Mouse (Mus musculus) embryonic stem cell, embryonic (primary cell): ENCODE measurements around the gene Bmp7.

Experiments used
- CTCF ChIA-PET, 4 experiments: fragments of 300-600 bp in 2 of 4; fragments of 350-600 bp in 2 of 4; sonication (Branson Sonifier 250); formaldehyde crosslinking; loops; one replicate each; lab custom pipeline; 2022; ENCODE audit warnings: inconsistent platforms in 2 of 4; lab: Charles Lee
- POLR2A ChIA-PET, 4 experiments: fragments of 300-600 bp in 2 of 4; fragments of 350-600 bp in 2 of 4; sonication (Branson Sonifier 250); formaldehyde crosslinking; loops; one replicate each; lab custom pipeline; 2022; ENCODE audit warnings: antibody characterized with exemption in 4 of 4, inconsistent platforms in 1 of 4; lab: Charles Lee

The Bmp7 gene

DNA sequence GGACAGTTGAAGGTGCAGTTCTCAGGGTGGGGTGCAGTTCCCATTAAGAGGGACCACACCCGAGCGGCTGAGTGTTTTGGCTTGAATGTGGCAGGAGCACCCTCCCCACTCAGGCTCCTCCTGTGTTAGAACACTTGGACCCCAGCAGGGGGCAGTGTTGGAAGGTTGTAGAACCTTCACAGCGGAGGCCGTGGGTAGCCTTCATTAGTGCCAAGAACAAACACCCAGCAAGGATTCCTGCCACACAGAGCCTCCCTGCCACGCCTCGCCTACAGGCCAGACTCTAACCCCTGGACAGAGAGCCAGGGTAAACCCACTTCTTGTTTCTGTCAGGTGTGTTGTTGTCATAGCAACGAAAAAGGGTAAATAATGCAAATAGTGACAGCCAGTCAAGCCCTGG lies 112.6 kb downstream of the Bmp7 start:
- CTCF ChIA-PET = interaction anchor here in 3 of 4 experiments (0.6 to 5.6 kb wide), 7 partner anchors 18 to 541 kb away, joined by 3 to 58 read pairs (median 4); no protein-coding TSS in a partner anchor
- POLR2A ChIA-PET = interaction anchor here in 3 of 4 experiments (0.6 to 1.5 kb wide), 6 partner anchors 25 to 575 kb away, joined by 3 to 10 read pairs (median 4); partner anchors contain the start of gene Rbm38 (in 1 of the 3)

DNA sequence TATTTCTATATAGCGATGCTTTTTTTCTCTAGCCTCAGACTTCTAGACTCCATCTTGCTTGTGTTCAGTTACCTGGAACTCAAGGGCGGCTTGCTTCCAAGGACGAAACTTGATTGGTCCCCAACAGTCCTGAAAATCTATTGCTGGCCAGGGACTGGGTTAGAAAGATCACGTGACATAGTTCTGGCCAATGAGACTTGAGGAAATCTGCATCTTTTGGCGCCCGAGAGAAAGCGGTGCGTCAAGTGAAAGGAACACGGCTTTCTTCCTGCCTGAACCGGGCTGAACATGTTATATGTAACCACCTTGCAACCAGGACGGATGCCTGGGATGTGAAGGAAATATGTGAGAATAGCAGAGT lies 114.4 kb downstream of the Bmp7 start:
- CTCF ChIA-PET = interaction anchor here (0.5 to 2.1 kb wide), 18 partner anchors 31 to 604 kb away, joined by 3 to 22 read pairs (median 3); partner anchors contain the start of gene Fam209 (in 1 of the 4)
- POLR2A ChIA-PET = interaction anchor here in 3 of 4 experiments (0.7 to 1.8 kb wide), 6 partner anchors 36 to 384 kb away, joined by 3 to 10 read pairs (median 4); no protein-coding TSS in a partner anchor

DNA sequence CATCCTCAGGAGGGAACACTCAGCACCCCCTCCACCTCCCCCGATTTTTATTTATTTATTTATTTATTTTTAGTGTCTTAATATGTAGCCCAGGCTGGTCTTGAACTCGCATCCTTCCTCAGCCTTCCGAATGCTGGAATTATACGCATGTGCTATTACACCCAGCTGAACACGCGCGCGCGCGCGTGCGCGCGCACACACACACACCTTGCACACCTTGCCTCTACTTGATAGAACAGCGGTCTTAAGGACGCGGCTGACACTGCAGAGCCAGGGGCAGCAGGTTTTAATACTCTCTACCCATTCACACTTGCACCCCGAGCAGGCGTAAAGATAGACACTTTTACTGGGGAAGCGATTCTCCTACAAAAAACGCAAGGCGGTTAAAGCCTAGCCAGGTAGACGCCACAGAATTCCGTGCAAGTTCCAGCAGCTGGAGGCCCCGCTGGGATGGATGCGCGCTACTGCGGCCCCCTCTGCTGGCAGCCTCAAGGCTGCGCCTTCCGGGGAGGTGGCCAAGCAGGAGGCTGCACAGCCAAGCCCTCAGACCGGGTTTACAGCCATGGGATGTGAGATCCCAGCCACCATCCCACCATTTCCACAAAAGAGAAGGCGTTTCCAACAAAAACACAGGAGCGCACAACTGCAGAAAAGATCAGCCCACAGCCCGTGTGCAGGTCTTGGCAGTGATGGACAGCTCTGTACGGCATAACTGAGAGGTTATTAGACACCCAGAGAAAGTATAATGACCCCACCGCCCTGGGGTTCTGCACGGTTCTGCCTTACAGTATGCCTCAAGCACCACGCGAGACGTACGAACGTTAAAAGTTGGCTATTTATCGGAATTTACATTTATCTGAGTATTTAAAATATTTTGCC lies 115.0 kb downstream of the Bmp7 start:
- POLR2A ChIA-PET = interaction anchor here in 2 of 4 experiments (0.6 to 2.3 kb wide), 5 partner anchors 47 to 384 kb away, joined by 3 to 5 read pairs (median 3); no protein-coding TSS in a partner anchor

DNA sequence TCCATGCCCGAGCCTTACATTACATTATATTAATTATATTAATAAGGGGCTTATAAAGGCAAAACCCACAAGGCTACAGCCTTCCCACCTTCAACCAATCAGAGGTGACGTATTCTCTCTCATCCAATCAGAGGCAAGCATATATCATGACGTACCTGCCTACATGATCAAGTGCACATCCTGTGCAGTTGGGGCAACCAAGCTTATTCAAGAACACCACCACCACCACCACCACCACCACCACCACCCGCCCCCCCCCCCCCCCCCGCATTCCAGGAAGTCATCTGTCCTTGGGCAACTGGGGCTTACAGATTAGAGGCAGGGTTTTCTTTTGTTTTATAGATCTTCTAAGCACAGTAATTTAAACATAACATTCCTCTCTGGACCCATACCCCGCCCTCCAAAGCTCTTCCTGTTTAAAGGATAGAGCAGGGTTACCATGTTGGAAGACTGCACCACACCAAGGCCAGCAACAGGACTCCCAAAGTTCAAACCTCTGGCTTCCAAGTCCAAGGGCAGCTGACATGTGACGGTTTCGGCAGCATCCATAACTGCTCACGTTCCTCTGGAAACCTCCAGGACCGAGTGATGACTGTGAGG lies 121.4 kb downstream of the Bmp7 start:
- ChIA-PET POLR2A (interaction anchor here in 2 of 4 experiments (0.5 to 1.4 kb wide), 4 partner anchors 16 to 1256 kb away, joined by 4 to 6 read pairs (median 5); no protein-coding TSS in a partner anchor), CTCF (interaction anchor here in 2 of 4 experiments (0.6 to 1.3 kb wide), 5 partner anchors 10 to 146 kb away, joined by 3 to 6 read pairs (median 3); no protein-coding TSS in a partner anchor)

More for the DNA sequence above, 115.0 kb downstream of the Bmp7 start:
- CTCF ChIA-PET = interaction anchor here (0.5 to 2.1 kb wide), 22 partner anchors 30 to 603 kb away, joined by 3 to 22 read pairs (median 3); partner anchors contain the start of gene Fam209 (in 1 of the 4)
